Comparison of ENCODE assay signal across 12 mouse cellular contexts in the genomic region with DNA sequence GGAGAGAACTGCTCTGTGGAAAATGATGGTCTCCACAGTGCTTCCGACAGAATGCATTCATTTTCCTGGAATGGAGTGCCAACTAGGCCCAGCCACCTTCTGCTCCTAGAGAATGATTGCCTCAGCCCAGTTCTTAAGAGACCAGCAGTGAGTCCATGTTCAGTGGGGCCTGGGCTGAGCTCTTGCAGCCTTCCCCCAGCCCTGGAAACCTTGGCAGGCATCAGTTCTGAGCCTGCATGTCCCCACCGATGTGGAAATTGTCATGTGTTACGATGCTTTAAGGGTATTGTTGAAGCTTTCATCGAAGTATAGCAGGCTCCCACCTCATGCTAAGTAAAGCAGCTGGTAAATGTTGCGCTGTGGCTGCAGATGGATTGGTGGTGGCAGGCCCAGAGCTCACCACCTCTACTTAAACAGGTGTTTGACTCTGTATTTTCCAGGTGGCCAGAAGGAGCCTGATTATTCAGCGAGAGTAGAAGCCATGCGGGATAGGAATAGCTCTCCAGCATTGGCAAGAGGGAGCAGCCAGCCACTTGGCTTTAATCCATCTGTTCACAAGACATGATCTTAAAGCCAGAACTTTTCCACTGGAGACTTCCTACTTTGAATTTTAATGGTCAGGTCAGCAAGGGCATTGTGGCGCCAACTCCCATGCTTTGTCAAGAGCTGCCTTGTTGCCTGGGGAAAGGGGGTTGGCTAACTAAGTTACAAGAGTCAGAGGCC.
A peak's percentile ranks its signal among the peaks of the same experiment; 100 is the strongest.
DNase-seq lines count a peak whose midpoint lies in the region; ATAC-seq lines count a peak whose summit lies in the region.
"Had no signal": no experiment of that assay in that cellular context is flagged by ENCODE, and none has a peak within 500 bp of the region (broad histone marks: within the 10 kb centered on the region; RNA-seq: fewer than 3 reads in every experiment).

No protein-coding gene starts in this region.

- no peaks in the 10 kb centered on the region; the same call in 1 of the 2 replicates for H3K27me3 ChIP-seq in heart, embryonic 11.5 days (ENCODE audit: control insufficient read depth, insufficient read depth, low read length)
- H3K27me3 ChIP-seq: megakaryocyte, embryonic 14.5 days had no signal

- no peak overlapping the region for H3K4me3 ChIP-seq in heart, embryonic 11.5 days (ENCODE audit: low read depth, low read length)
- H3K4me3 ChIP-seq: erythroblast, embryonic 14.5 days; left cerebral cortex, adult 2 months; megakaryocyte, embryonic 14.5 days had no signal

- no peaks in the 10 kb centered on the region for H3K36me3 ChIP-seq in heart, embryonic 11.5 days (ENCODE audit: control insufficient read depth, insufficient read depth, low read length)

- H3K27ac ChIP-seq in heart, embryonic 11.5 days (ENCODE audit: low read depth, low read length) = no peak overlapping the region
- H3K27ac ChIP-seq: left cerebral cortex, adult 2 months had no signal

- H3K4me1 ChIP-seq in heart, embryonic 11.5 days (ENCODE audit: control insufficient read depth, insufficient read depth, low read length) = no peaks in the 10 kb centered on the region
- H3K4me1 ChIP-seq: megakaryocyte, embryonic 14.5 days had no signal

- H3K9ac ChIP-seq in heart, embryonic 11.5 days (ENCODE audit: low read depth, low read length) = no peak overlapping the region

- H3K9me3 ChIP-seq in heart, embryonic 11.5 days (replicated peaks; ENCODE audit: control insufficient read depth, low read length) = no peaks in the 10 kb centered on the region

- intact Hi-C loops in heart, postnatal 14 days (cut with DNase I) = no loop called here

- DNase-seq in heart, adult 18-20 months = peak; percentile 65 to 72
- DNase-seq in right cerebral cortex, adult 18-20 months = peak; percentile 3
- DNase-seq in right cerebral cortex, postnatal 14 days = no peak
- DNase-seq in heart, postnatal 14 days = peak; percentile 19 to 50
- peak; percentile 5 for DNase-seq in telencephalon, adult 2 months (ENCODE audit: low read depth, low spot score)
- DNase-seq in gastrocnemius, adult 18-20 months (ENCODE audit: low spot score) = no peak
- DNase-seq: right cerebral cortex, postnatal 4 days had no signal

- no peak for ATAC-seq in heart, embryonic 11.5 days (replicated peaks; ENCODE audit: insufficient number of reproducible peaks, low FRiP score, low TSS enrichment)
- ATAC-seq in megakaryocyte progenitor cell, adult 5-6 weeks (replicated peaks; ENCODE audit: poor library complexity) = no peak

- H3K4me2 ChIP-seq in heart, embryonic 11.5 days = no peak overlapping the region

- WGBS in heart, embryonic 11.5 days (ENCODE audit: insufficient replicate concordance) = 87% methylated on average over 8 of the region's 8 CpGs

Comparison
In these comparisons a context has a peak if more than half of its experiments do, and no peak if none do; other contexts are left out.
1. DNase-seq: peak in heart, adult 18-20 months (2 of 2), right cerebral cortex, adult 18-20 months (single experiment), heart, postnatal 14 days (2 of 2) and telencephalon, adult 2 months (single experiment); none in right cerebral cortex, postnatal 14 days (single experiment) and gastrocnemius, adult 18-20 months (single experiment).